Mouse (Mus musculus) layer of hippocampus, adult 11-12 months (tissue): Measurements from ENCODE around the gene Cutal.

Experiments
- DNase-seq: peaks from one replicate; pipeline ENCODE4 v3.0.0; 2022; ENCODE audit warnings: low spot score

Gene Cutal

DNA sequence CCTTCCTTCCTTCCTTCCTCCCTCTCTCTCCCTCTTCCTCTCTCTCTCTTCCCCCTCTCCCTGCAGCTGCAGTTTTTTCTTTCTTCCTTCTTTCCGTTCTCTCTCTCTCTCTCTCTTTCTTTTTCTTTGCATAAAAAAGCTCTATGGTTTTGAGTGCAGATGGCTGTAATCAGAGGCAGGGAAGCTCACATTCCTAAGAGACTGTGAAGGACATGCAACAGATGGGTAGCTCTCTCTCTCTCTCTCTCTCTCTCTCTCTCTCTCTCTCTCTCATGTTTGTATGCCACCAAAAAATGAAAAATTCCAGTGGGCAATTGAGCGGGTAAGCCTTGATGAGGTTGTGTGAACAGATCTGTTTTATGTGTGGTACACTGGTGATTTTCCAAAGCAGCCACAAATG lies 10.0 kb downstream of the Cutal start:
- no peak for DNase-seq

DNA sequence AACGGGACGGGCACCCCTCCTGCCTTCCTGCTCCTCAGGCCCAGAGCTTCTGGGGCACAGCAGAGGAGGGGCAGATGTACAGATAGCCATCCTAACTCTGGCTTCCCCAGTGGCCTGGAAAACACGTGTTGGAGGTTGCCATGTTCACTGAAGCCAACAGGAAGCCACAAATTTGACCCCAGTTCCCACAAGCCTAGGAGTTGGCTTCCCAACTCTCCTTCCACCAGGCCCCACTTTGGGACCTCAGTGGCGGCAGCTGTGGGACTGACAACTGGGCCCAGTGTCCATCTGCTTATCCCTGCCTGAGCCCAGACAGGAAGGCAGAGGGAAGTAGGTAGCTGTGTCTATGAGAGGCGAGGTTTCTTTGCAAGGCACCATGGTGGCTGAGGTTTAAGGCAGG lies 19.8 kb downstream of the Cutal start:
- no peak for DNase-seq

DNA sequence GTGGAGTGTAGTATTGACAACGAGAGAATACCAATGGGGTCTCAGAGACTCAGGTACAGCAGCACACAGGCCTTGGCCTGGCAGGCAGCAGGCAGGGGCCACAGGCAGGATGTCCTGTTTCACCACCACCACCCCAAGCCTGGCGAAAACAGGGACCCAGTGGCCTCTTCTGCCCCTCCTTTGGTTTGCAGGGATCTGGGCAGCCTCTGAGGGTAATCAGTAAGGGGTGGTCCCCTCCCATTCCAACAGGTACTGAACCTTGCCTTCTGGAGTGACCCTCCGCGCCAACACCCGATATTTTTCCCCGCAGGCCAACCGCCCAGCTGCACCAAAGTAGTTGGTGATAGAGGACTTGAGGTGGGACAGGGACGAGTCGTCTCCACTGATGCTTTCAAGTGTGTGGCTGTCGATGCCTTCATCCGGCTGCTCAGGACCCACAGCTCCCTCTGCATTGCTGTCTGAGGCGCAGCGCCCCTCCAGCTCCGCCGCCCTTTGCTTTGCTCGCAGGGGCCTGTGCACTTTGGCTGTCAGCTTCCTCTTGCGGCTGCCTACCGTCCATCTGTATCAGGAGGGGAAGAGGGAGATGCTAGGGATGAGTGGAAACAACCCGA lies 21.4 kb downstream of the Cutal start:
- DNase-seq = no peak

DNA sequence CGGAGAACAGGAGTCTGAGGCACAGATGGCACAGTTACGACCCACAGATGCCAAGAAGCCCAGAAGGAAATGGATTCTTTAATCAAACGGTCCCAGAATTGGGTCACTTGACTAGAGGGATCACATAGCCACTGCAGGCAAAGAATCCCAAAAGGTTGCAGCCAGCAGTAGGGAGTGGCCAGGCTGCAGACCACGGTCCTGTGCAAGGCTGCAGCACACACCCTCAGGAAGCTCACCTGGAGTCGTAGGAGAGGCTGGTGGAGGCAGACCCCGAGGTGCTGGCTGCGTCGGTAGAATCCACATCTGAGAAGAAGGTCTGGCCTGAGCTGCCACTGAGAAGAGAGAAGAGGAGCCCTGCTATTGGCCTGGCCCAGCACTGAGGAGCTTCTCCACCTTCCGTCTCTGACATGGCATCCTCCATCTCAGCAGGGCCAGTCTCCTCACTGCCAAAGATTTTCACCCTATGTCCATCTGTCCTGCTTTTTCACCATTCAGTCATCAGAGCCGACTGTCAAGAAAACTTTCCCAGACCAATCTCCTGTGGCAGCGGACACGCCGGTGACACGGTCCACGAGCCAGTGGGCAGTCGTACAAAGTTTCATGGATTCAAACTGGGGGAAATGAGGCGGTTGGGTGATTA lies 22.7 kb downstream of the Cutal start:
- no peak for DNase-seq

DNA sequence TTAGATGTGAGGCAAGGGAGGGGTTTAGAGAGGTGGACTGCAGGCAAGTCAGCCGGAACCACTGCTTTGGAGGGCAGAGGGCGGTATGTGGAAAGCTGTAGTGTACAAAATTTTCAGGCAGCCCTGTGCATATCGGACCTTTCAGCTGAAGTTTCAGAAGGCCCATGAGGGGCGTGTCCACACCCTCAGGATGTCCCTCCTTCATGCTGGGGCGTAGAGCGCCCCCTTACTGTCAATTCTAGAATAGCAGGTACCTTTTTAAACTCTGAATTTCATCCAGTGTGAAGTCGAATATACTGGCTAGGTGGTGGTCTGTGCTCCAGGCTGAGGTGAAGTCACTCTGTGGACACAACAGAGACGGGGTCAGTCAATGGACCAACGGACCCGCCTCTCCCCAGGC lies 23.6 kb downstream of the Cutal start:
- no peak for DNase-seq

DNA sequence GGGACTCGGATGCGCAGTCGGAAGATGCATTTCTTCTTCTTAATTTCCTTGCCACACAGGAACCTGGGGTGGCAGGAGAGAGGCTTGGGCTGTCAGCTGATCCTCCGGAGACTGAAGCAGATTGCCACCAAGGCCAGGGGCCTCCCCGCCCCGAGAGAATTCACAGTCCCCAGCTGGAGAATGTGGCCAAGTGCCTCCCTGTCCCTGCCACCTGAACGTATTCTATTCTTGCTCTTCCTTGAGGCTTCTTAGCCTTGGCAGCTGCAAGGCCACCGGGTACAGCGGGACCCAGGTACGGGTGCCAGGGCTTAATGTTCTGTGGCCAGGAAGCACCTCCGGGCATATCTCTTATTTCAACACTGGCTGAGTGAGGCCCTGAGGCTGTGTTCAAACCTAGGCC lies 25.5 kb downstream of the Cutal start:
- no peak for DNase-seq

DNA sequence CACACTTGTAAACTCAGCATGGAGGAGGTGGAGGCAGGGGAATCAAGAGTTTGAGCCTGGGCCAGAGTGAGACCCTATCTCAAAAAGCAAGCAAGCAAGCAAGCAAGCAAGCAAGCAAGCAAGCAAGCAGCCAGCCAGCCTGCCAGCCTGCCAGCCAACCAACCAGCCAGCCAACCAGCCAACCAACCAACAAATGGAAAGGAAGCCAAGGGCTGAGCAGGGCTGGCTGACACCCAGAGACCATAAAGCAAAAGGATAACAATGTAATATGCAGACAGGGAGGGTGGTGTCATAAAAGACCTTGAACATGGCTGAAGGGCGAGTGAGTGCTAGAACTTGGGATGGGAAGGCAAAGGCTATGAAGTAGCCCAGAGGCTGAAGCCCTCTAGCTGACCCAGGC lies 26.2 kb downstream of the Cutal start:
- no peak for DNase-seq

DNA sequence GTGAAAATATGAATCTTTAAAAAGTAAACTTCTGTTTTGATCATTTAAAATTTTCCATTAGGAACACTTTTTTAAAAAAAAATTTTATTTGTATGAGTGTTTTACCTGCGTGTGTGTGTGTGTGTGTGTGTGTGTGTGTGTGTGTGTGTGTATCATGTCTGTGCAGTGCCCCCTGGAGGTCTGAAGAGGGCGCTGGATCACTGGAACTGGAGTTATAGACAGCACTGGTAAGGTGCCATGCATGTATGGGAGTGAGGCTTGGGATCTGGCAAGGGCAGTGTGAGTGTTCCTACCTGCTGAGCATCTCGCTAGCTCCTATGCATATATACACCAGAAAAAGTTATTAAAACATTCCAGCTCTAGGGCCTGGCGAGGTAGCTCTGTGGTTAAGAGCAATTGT lies 27.5 kb downstream of the Cutal start:
- DNase-seq = no peak

DNA sequence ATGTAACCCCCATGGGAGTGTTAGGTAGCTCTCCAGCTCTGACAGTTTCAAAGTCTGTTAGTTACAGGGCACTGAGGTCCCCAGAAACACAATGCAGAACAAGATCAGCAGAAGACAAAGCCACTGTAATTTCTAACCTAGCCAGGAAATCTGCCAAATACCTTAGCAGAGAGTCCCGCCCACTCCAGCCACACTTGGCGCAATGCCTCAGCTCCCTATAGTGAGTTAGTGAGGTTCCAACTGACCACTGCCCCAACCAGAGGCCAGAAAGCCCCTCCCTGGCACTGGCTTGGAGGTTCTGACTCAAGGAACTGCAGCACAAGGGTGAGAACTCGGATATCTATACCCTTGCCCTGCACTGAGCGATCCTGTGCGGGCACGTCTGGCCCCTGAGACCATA lies 28.5 kb downstream of the Cutal start:
- DNase-seq = no peak

DNA sequence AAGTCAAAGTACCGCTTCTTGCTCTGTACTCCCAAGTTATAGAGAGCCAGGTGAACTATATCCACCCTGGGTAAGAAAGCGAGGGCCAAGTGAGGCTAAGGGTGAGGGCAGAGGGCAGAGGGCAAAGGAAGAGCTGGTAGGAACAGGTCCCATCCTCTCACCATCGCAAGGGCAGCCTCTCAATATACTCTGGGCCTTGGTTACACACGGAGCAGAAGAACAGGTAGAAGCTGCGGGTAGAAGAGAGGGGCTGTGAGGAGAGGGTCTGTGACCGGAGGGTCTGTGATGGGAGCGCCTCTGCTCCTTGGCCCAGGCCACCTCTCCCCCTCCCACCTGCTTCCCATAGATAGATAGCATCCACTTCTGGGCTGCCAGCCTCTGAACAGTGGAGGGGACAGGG lies 29.0 kb downstream of the Cutal start:
- no peak for DNase-seq

DNA sequence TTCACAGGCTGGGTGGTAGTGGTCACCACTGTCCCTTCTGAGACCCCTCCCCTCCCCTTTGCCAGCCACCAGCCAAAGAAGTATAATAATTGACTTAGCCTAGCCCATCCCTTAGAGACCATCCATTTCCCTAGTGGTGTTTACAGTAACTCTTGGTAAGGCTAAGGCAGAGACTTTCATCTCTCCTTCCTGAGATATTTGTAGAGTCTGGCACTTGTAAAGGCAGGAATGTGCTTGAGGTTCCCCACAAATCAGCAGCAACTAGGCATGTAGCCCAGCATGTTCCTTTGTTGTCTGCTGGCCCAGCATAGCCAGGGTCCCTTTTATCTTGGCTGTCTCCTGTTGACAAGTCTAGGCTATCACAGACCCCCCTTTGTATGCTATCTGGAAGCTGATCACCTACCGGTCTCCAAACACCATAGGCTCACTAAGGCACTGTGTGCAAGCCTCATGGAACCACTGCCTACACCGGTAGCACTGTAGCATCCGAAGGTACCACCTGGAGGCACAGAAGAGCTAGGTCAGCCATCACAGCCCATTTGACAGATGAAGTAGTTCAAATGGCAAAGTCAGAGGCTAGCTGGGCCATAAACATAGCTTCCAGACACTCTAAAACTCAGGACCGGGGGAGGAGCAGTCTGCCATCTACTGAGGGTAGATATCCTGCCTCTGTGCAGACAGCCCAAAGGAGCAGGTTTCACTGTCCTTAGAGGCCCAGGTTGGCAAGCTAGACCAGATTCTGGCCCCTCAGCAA lies 29.6 kb downstream of the Cutal start:
- DNase-seq = no peak

DNA sequence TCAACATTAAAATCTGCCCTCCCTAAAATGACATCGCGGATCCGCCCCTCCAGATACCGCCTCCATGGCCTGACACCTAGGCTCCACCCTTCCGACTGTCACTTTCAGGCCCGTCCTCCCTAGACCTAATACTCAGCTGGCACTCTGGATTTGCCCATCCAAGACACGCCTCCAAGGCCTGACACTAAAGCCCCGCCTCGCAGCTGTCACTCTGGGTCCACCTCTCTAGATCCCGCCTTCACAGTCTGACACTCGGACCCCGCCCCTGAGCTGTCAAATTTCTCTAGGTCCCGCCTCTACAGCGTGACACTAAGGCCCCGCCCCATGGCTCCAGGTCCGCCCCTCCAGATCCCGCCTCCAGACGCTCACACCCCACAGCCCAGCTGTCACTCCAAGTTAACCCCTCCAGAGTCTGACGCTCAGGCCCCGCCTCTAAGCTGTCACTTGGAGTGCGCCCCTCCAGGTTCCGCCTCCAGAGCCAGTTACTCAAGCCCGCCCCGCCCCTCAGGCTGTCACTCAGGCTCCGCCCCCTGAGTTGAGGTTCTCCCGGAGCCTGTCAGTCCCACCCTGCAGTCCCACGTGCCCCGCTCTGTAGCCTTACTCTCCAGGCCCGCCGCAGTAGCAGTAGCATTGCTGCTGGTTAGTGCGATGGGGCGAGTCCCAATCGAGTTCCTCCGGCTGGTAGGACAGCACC lies 30.8 kb downstream of the Cutal start:
- DNase-seq = peak; percentile 99

DNA sequence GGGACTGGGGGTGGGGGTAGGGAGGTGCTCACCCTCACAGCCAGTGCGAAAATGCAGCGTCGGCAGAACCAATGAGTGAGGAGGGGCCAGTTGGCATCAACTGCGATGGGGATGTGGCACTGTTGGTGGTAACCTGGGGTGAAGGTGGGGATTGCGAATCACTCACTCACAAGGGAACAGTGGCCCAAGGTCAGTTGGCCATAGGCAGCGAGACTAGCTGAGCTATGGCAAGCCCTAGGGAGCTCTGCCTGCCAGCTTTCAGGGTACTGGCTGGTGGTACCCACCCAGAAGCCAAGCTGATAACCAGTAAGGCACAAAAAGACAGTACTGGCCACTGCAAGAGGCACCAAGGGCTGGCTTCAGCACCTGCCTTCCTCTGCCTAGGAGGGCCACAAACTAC lies 32.2 kb downstream of the Cutal start:
- DNase-seq = no peak

DNA sequence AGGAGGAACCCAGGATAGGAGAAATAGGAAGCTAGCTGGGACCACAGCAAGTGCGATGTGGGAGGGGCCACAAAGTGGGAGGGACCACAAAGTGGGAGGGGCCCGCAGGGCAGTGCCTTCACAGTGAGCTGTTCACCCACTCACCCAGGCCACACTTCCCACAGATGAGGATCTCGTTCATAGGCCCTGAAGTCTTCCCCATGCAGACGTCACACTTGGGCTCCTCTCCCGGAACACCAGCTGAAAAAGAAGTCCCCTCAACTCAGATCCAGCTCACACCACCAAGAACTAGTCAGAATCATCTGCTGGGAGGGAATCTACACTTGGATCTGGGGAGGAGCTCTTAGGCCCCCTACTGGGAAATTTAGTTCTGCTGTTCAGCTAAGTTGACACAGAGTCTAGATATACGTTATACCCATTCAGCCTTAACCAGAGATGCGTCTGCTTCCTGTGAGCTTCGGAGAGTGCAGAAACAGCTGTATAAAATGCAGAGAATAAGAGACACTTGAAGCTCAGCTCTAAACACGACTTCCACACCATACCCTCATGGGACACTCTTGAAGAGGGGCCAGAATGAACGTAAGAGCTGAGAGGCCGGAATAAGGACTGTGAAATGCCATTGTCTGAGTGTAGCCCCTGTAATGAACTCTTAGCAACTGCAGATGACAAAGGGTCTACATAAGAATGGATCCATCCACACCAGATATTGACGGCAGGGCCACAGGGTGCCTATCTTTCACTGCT lies 32.8 kb downstream of the Cutal start:
- DNase-seq = peak; percentile 32

DNA sequence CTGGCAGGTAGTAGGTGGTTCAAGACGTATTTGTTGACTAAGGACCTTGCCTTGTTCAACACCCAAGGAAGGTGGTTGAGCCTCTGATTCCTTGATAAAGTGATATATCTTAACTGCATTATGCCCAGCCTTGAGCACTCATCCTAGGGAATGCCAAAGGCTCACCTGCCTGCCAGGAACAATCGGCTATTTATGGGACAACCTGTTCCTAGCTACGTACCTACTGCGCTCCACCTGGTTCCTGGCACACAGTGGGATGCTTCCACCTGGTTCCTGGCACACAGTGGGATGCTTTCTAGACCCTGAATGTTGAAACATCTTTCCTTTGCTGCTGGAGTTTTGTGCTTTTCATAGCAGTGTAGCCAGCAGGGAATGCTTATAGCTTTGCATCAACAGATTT lies 35.5 kb downstream of the Cutal start:
- DNase-seq = no peak

DNA sequence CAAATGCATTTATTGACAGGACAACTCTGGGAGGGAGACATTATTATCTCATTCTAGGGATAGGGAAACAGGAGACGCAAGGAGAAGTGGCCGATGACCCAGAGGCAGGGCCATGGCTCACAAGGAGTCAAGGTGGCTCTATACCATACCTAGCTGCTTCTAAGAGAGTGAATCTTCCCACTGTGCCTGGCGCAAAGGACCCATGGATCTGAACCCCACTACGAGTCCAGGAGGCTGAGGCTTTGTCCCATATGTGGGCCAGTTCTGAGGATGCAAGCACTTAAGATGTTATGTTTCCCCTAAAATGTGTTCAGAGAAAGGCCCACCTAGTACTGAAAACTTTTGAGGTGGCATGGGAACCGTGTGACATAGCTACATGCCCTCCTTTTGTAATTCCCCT lies 37.7 kb downstream of the Cutal start:
- DNase-seq = no peak

DNA sequence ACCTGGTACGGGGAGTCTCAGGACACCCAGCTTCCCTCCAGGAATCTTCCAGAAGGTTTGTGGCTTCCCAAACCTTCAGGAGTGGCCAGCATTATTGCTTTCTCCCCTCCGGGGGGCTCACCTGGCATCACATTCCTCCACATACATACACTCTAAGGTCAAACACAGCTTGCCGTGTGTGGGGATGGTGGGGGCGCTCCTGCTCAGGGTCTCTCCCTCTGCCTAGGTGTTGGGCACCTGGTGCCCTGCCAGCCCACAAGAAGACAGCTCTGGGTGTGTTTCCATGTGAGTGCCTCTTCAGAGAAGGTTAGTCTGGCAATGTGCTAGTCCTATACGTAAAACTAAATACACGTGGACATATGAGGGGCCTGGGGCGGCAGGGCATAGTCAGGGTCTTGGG lies 38.4 kb downstream of the Cutal start:
- DNase-seq = no peak

DNA sequence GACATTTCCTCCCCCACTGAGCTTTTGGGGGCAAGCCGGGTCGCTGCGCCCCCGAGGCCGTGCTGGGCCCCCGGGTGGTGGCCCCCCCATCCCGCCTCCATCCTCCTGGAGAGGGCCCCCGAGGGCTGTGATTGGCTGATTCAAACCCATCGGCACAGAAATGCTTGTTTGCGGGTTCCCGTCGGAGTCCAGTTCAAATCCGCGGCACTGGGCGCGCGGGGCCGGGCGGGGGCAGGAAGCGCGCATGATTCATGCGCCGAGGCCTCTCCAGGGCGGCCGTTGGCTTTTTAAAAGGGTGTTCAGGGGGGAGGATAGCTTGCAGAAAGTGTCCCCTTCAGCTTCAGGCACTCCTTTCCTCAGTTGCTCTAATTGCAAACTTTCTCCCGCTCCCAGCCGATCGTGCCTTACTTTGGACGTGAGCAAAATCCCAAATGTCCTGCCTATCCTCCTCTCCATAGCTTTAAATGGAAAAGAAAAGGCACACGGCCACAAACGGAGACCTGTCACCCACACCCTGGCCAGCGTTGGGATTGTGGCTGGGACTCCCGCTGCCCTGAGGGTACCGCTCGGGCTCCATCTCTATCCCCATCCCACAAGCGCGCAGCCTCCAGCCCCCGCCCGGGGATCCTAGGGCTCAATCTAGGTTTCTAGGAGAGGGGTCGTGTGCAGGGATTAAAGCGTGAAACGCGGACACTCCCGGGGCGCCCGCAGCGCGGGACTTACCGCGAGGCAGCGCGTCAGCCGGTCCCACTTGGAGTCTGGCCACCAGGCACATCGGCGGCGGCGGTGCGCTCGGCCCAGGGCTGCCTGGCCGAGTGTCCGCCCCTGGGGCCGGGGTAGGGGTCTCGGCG lies 39.2 kb downstream of the Cutal start, which contains the start of gene Phf19:
Gene Phf19 (minus strand): TSS at position 809 of the 851 bp plus-strand sequence.
- DNase-seq = no peak

DNA sequence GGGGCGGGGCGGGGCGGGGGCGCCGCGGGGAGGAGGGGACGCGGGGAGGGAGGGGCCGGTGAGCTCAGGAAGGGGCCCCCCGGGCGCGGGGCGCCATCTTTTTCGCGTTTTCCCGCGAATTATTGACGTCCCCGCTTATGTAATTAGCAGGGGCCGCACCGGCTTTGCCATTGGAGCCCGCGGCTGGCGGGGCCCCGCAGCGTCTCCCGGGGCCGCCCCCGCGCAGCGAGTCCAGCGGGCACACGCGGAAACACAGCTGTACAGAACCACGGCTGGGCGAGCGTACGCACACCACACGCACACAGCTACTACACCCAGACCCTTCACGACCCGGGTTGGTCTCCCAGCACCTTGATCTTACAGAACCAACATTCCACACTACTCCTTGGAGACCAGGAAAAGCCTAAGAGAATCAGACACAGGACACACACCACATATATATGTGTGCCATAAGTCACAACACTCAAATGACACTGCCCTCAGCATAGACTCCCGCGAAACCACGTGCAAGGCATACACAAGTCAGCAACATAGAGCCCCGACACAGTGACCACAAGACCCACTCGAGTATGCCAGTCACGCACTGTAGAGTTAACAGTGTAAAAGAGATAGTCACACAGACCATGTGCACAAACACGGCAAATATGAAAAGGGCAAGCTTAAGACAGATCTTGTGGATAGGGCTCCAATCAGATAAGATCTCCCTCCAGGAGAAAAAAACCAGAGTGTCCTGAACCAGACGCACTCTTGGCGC lies 40.0 kb downstream of the Cutal start:
- DNase-seq = peak; percentile 45

DNA sequence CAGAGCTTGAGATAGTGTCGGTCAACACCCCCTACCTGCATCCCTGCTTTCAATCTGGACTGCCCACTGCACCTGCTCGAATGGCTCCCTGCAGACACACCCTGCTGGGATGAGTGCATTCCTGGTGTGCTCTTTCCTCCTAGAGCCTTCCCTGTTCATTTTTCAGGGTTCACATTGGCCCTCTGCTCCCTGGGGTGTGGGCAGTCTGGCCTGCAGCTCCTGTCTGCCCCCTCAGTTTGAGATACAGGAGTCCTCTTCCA lies 40.6 kb downstream of the Cutal start:
- DNase-seq = no peak

DNA sequence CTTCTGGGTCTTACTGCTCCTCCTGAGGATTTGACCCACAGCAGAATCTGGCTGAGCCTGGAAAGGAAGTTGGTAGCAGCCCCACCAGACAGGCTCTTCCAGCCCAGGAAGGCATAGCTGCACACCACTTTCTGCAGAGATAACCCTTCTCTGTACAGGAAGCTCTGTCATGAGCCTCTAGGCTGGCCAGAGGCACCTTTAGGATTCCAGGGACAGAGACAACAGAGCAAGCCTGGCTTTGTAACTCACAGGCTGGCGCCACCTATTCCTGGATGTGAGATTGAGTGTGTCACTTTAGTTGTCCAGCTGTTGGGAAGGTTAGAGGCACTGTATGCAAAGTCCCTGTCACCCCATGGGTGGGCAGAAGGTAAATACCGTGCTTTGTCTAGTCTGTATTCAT lies 40.9 kb downstream of the Cutal start:
- DNase-seq = no peak
